Mouse (Mus musculus): ENCODE results near the gene Rpl13a. TPM values are rescaled to one million over a fixed set of nuclear protein-coding genes. Genes with fewer than 3 reads are reported as not detected.
A peak's percentile ranks its signal among the peaks of the same experiment; 100 is the strongest.
"Not testable (repeated sequence)": the region's sequence is repeated elsewhere in the genome, so short reads cannot be mapped to it uniquely, and the experiment has no call there.

The Rpl13a gene
- total and polyA plus RNA-seq, 3 experiments: 1,478 to 6,084 (median 2,356) TPM

DNA sequence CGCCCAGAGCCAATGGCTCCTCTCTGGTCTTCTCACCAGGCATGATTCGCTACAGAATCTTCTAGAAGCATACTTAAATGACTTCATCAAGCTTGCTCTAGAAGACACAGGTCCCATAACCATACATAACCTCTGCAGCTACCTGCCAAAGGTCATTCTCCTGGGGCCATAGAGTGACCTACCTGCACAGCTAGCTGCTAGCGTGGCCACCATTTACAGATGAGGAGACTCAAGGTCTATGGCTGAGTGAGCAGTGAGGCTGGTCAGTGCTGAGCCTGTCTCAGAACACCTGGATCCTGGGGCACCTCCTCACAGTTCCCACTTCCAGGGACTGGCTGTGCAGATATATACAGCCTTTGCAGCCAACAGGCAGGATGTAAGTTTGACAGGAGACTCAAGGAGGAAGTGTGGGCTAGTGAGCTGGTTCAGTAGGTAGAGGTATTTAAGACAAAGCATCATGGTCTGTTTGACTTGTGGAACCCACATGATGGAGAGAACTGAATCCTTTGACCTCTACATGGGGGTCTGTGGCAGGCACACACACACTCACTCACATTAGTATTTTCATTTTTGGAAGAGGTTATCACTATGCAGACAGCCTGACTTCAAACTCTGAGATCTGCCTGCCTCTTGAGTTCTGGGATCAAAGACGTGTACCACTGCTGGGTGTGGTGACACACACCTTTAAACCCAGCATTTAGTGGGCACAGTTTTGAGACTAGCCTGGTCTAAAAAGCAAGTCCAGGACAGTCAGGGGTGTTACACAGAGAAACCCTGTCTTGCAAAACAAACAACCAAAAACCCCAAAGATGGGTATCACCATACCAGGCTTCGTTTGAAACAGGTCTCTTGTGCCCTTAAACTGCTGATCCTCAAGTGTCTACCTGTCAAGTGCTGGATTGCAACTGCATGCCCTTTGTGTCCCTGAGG is 8.5 kb downstream of the Rpl13a start:
- H3K27me3 ChIP-seq (ENCODE audit: insufficient read depth, low read length): no peaks in the 10 kb centered on the region
- H3K36me3 ChIP-seq (replicated peaks): peaks cover 69% of the 10 kb centered on the region
- ATAC-seq (ENCODE audit: extremely low read depth, insufficient number of reproducible peaks, low FRiP score, poor library complexity, severe bottlenecking) (no peak), DNase-seq (ENCODE audit: low spot score) (no peak)
- peaks cover 70% of the 10 kb centered on the region for H3K4me1 ChIP-seq (ENCODE audit: insufficient read depth, low read depth, low read length)
- no peak overlapping the region for H3K4me3 ChIP-seq (ENCODE audit: low read depth, low read length)
- peak; percentile 25; the same call in 1 of the 2 replicates for TF ChIP-seq POLR2AphosphoS5 (IDR thresholded peaks at IDR 0.05; ENCODE audit: insufficient replicate concordance, low read depth, low read length)
- no peak for TF ChIP-seq CTCF (IDR thresholded peaks at IDR 0.05; ENCODE audit: low read depth, low read length)
- no peaks in the 10 kb centered on the region for H3K9me3 ChIP-seq (replicated peaks)

GRCm38 (mm10) chr7:45118336-45118735 is 10.2 kb downstream of the Rpl13a start:
- Histone ChIP-seq H3K4me3 (ENCODE audit: low read depth, low read length) (no peak overlapping the region), H3K9me3 (replicated peaks) (no peaks in the 10 kb centered on the region), H3K27me3 (ENCODE audit: insufficient read depth, low read length) (no peaks in the 10 kb centered on the region), H3K36me3 (replicated peaks) (peaks cover 59% of the 10 kb centered on the region), H3K4me1 (ENCODE audit: insufficient read depth, low read depth, low read length) (peaks cover 71% of the 10 kb centered on the region)
- TF ChIP-seq POLR2AphosphoS5 (IDR thresholded peaks at IDR 0.05; ENCODE audit: insufficient replicate concordance, low read depth, low read length): no peak
- TF ChIP-seq GATA1 (IDR thresholded peaks at IDR 0.05; ENCODE audit: borderline replicate concordance, low read length): no peak
- no peak for TF ChIP-seq GATA2 (IDR thresholded peaks at IDR 0.05; ENCODE audit: borderline replicate concordance, low read depth, low read length)
- TF ChIP-seq CTCF (IDR thresholded peaks at IDR 0.05; ENCODE audit: low read depth, low read length): no peak
- no peak for TF ChIP-seq TAL1 (conservative IDR thresholded peaks at IDR 0.05; ENCODE audit: low read depth, low read length)
- ATAC-seq (ENCODE audit: extremely low read depth, insufficient number of reproducible peaks, low FRiP score, poor library complexity, severe bottlenecking) (no peak), DNase-seq (ENCODE audit: low spot score) (no peak)

- no peaks in the 10 kb centered on the region for H3K9me3 ChIP-seq (replicated peaks)
- TF ChIP-seq GATA2 (IDR thresholded peaks at IDR 0.05; ENCODE audit: borderline replicate concordance, low read depth, low read length): no peak
- no peak for TF ChIP-seq POLR2AphosphoS5 (IDR thresholded peaks at IDR 0.05; ENCODE audit: insufficient replicate concordance, low read depth, low read length)
- TF ChIP-seq TAL1 (conservative IDR thresholded peaks at IDR 0.05; ENCODE audit: low read depth, low read length): no peak
- no peaks in the 10 kb centered on the region for H3K27me3 ChIP-seq (ENCODE audit: insufficient read depth, low read length)
- DNase-seq (ENCODE audit: low spot score) (no peak), ATAC-seq (ENCODE audit: extremely low read depth, insufficient number of reproducible peaks, low FRiP score, poor library complexity, severe bottlenecking) (no peak)
- H3K36me3 ChIP-seq (replicated peaks): peaks cover 51% of the 10 kb centered on the region
- H3K4me1 ChIP-seq (ENCODE audit: insufficient read depth, low read depth, low read length): peaks cover 71% of the 10 kb centered on the region
- no peak overlapping the region for H3K4me3 ChIP-seq (ENCODE audit: low read depth, low read length)
These were observed 11.0 kb downstream of the Rpl13a start for GRCm38 (mm10) chr7:45117566-45117965.

DNA sequence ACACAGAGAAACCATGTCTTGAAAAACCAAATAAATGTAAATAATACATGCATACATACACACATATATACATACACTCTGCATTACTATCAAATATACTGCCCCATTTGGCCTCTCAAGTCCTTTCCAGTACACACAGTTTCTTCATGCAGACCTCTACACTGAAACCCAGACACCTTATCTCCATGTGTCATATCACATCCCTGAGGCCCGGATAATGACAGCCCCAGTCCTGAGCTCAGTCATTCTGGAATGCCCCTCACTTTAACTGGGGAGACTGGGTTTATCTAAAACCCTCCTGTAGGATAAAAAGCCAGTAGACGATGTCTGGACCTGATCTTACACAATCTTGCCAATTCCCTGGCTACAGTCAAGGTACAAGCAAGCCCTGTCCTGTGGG is 15.1 kb downstream of the Rpl13a start:
- Histone ChIP-seq H3K9me3 (replicated peaks) (no peaks in the 10 kb centered on the region), H3K4me3 (ENCODE audit: low read depth, low read length) (no peak overlapping the region), H3K27me3 (ENCODE audit: insufficient read depth, low read length) (peaks cover 2% of the 10 kb centered on the region; the same call in 1 of the 2 replicates), H3K4me1 (ENCODE audit: insufficient read depth, low read depth, low read length) (peaks cover 44% of the 10 kb centered on the region), H3K36me3 (replicated peaks) (peaks cover 13% of the 10 kb centered on the region)
- ATAC-seq (ENCODE audit: extremely low read depth, insufficient number of reproducible peaks, low FRiP score, poor library complexity, severe bottlenecking) (no peak), DNase-seq (ENCODE audit: low spot score) (no peak)
- TF ChIP-seq CTCF (IDR thresholded peaks at IDR 0.05; ENCODE audit: low read depth, low read length) (no peak), GATA1 (IDR thresholded peaks at IDR 0.05; ENCODE audit: borderline replicate concordance, low read length) (no peak), TAL1 (conservative IDR thresholded peaks at IDR 0.05; ENCODE audit: low read depth, low read length) (no peak), POLR2AphosphoS5 (IDR thresholded peaks at IDR 0.05; ENCODE audit: insufficient replicate concordance, low read depth, low read length) (no peak), GATA2 (IDR thresholded peaks at IDR 0.05; ENCODE audit: borderline replicate concordance, low read depth, low read length) (no peak)

DNA sequence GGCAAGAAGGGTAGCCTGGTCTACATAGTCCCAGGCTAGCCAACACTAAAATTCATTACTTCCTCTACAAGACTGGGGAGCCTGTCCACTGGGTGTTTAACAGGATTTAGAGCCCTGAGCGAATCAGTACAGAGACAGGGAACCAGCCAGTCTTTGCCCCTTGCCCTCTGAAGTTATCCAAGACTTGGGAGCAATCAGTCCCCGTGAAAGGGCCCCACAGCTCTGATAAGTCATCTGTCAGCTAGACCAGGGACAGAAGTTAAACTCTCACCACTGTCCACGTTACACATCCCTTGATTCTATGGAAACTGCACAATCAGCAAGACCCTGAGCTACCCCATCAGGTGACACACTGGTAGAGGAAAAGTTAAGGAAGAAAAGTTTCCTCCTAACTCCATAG is 16.0 kb downstream of the Rpl13a start:
- H3K9me3 ChIP-seq (replicated peaks): no peaks in the 10 kb centered on the region
- peaks cover 4% of the 10 kb centered on the region for H3K36me3 ChIP-seq (replicated peaks)
- H3K4me1 ChIP-seq (ENCODE audit: insufficient read depth, low read depth, low read length): peaks cover 35% of the 10 kb centered on the region
- no peak for ATAC-seq (ENCODE audit: extremely low read depth, insufficient number of reproducible peaks, low FRiP score, poor library complexity, severe bottlenecking)
- H3K27me3 ChIP-seq (ENCODE audit: insufficient read depth, low read length): peaks cover 2% of the 10 kb centered on the region; the same call in 1 of the 2 replicates
- DNase-seq (ENCODE audit: low spot score): no peak
- TF ChIP-seq TAL1 (conservative IDR thresholded peaks at IDR 0.05; ENCODE audit: low read depth, low read length) (no peak), CTCF (IDR thresholded peaks at IDR 0.05; ENCODE audit: low read depth, low read length) (no peak), GATA2 (IDR thresholded peaks at IDR 0.05; ENCODE audit: borderline replicate concordance, low read depth, low read length) (no peak), POLR2AphosphoS5 (IDR thresholded peaks at IDR 0.05; ENCODE audit: insufficient replicate concordance, low read depth, low read length) (no peak), GATA1 (IDR thresholded peaks at IDR 0.05; ENCODE audit: borderline replicate concordance, low read length) (no peak)
- no peak overlapping the region for H3K4me3 ChIP-seq (ENCODE audit: low read depth, low read length)

DNA sequence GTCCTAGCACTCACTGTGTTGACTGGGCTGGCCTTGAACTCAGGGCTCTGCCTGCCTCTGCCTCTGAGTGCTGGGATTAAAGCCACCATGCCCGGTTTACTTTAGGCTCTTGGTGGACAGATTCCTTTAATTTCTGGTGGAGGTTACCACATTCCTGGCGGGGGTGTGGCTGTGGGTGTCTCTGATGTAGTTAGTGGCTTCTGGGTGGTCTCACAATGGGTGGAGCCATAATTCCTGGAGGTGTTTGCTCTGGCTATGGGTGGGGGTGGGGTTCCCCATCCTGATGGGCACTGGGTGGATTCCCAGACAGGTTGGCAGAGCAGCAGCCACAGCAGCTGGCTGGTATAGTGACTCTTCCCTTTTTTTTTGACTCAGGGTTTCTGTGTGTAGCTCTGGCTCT is 16.6 kb downstream of the Rpl13a start:
- Histone ChIP-seq H3K4me1 (ENCODE audit: insufficient read depth, low read depth, low read length) (peaks cover 31% of the 10 kb centered on the region), H3K4me3 (ENCODE audit: low read depth, low read length) (no peak overlapping the region), H3K36me3 (replicated peaks) (no peaks in the 10 kb centered on the region), H3K27me3 (ENCODE audit: insufficient read depth, low read length) (peaks cover 7% of the 10 kb centered on the region), H3K9me3 (replicated peaks) (no peaks in the 10 kb centered on the region)
- no peak for ATAC-seq (ENCODE audit: extremely low read depth, insufficient number of reproducible peaks, low FRiP score, poor library complexity, severe bottlenecking)
- TF ChIP-seq TAL1 (conservative IDR thresholded peaks at IDR 0.05; ENCODE audit: low read depth, low read length) (no peak), CTCF (IDR thresholded peaks at IDR 0.05; ENCODE audit: low read depth, low read length) (no peak), GATA2 (IDR thresholded peaks at IDR 0.05; ENCODE audit: borderline replicate concordance, low read depth, low read length) (no peak), POLR2AphosphoS5 (IDR thresholded peaks at IDR 0.05; ENCODE audit: insufficient replicate concordance, low read depth, low read length) (no peak), GATA1 (IDR thresholded peaks at IDR 0.05; ENCODE audit: borderline replicate concordance, low read length) (no peak)
- no peak for DNase-seq (ENCODE audit: low spot score)

DNA sequence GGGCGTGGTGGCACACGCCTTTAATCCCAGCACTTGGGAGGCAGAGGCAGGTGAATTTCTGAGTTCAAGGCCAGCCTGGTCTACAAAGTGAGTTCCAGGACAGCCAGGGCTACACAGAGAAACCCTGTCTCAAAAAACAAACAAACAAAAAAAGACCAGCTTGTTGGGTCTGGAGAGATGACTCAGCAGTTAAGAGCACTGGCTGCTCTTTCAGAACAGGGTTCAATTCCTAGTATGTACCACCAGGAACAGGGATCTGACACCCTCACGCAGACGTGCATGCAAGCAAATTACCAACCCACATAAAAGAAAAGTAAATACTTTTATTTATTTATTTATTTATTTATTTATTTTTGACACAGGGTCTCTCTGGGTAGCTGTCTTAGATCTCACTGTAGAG is 18.5 kb downstream of the Rpl13a start:
- not testable (repeated sequence) for ATAC-seq (ENCODE audit: extremely low read depth, insufficient number of reproducible peaks, low FRiP score, poor library complexity, severe bottlenecking); H3K4me3 ChIP-seq (ENCODE audit: low read depth, low read length); H3K9me3 ChIP-seq (replicated peaks); DNase-seq (ENCODE audit: low spot score); H3K36me3 ChIP-seq (replicated peaks)
- peaks cover 27% of the 10 kb centered on the region for H3K4me1 ChIP-seq (ENCODE audit: insufficient read depth, low read depth, low read length)
- peaks cover 24% of the 10 kb centered on the region for H3K27me3 ChIP-seq (ENCODE audit: insufficient read depth, low read length)
